Mouse (Mus musculus) ovary, adult 18-20 months (tissue): Measurements from ENCODE around the gene Grin2d.
A peak's percentile ranks its signal among the peaks of the same experiment; 100 is the strongest.

Source experiments
- DNase-seq: peaks from one replicate; pipeline ENCODE4 v3.0.0; 2022; ENCODE audit warnings: low spot score, mixed read lengths

The Grin2d gene

DNA sequence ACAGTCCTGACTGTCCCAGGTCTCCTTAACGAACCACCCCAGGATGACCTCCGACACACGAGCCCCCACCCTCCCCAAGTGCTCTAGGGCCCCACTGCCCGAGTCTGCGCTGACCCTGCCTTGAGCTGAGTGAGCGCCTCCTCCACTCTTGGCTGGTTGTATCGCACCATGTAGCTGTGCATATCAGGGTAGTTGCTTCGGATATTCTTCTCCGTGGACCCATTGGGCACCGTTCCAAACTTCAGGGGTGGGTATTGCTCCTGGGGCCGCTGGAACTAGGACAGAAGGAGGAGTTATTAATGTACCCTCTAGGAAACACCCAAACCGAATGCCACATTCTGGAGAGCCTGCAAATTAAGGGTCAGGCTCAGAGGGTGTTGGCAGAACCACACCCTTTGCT lies 25.1 kb downstream of the Grin2d start:
- no peak for DNase-seq

DNA sequence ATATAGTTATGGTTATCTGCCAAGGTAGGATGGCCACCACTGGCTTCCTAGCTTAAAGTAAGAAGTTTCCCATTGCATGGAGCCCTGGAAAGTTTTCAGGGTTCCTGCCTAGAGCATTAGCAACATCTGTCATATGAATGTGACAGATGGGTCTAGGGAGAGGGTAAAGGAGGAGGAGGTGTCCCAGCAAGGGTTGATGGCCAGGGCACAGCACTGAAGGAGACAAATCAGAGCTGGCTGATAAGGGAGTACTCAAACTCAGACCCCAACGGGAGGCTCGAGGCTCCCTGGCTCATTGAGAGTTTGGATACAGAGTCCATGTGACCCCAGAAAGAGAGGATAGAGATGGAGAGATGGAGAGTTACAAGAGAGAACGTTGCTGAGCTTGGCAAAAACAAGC lies 27.5 kb downstream of the Grin2d start:
- DNase-seq = no peak

DNA sequence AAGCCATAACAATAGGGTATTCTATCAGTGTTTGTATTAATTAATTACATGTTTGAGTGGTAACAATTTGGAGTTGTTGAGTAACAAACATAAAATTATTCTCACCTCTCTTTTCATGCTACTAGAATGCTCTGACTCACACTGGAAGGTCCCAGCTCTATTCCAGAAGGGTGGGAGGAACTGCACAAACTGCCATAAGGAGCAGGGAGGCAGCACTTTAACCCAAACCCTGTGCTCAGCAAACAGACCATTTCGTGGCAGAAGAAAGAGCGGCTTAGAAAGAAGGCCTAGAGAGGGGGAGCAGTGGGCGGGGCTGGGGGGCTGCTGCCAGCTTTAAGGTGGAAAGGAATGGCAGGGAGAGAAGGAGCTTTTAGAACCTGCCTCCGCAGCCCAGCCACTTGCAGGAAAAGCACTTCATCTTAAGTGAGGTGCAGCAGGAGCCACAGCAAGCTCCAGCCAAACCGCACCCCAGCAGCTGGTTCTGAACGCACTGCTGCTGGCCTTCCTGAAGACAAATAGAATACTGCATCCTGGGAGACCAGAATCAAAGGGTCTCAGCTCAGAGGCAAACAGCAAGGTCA lies 29.6 kb downstream of the Grin2d start:
- no peak for DNase-seq

DNA sequence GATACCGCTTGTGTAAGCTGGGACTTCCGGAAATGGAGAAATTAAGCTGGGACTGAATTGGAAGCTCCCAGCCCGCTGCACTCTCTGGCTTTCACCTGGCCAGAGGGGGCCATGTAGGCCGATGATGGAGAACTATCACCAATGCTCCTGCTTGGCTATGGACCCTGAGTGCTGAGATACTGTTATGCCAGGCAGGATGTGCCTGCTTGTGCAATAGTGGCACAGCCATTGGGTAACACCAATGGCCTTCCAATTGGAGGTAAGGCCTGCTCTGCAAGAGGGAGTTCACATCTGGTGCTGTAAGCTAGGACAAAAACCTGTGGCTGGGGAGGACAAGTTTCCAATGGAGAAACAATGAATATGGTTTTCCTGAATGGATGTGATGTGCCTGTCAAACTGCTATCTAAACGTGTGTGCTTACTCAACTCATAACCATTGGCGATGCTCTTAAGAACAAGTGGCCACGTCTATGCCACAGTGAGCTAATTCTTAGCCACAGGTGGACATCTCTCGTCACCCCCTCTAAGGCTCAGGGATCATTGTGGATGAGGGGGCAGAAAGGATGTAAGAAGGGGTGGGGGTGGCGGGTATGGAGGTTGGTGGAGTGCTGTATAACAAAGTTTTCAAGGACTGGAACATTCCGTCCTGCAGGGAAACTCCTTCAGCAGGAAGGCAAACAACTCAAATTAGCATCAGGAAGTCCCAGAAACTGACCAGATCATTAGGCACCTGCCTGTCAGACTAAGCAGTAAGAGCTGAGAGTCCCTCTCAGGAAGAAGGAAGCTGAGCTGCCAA lies 35.0 kb downstream of the Grin2d start:
- no peak for DNase-seq

DNA sequence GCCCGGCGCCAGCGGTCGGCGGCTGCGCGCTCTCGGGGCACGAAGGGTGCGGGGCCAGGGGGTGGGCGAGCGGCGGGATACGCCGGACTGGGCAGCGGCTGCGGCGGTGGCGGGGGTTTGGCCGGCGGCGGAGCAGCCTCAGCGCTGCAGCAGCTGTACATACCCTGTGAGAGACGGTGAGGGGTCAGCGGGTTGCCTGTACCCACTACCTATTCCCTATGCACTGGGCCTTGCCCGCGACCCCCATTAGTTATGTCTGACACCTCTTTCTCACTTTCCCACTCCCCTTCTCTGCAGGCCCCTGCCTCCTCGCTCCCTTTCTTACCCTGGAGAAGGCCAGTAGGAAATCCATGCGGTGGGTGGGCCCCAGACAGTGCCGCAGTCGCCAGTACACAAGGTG lies 44.3 kb downstream of the Grin2d start:
- no peak for DNase-seq

DNA sequence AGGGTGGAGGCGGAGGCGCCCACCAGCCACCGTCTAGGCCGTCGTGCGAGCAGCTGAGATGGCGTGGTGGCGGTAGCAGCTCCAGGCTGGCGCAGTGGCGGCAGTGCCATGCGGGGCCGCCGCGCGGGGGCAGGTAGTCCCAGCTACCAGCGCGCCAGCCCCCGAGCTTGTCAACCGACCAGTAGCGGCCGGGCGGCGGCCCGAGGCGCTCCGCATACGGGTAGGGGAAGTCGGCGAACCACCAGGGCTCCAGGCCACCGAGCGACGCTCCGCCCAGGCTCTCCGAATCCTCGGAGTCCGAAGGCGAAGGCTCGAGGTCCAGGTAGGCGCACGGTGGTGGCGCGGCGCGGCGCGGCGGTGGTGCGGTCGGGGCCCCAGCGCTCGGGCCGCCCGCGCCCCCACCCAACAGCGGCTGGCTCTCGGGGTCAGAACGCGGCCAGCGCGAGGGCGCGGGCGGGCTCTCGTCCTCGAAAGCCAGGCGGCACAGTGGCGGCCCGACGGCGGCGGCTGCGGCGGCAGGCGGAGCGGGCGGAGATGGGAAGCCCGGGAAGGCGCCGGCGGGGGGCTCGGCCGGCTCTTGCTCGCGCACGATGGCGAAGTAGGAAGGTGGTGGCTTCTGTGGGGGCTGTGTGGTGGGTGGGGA lies 44.9 kb downstream of the Grin2d start:
- no peak for DNase-seq

DNA sequence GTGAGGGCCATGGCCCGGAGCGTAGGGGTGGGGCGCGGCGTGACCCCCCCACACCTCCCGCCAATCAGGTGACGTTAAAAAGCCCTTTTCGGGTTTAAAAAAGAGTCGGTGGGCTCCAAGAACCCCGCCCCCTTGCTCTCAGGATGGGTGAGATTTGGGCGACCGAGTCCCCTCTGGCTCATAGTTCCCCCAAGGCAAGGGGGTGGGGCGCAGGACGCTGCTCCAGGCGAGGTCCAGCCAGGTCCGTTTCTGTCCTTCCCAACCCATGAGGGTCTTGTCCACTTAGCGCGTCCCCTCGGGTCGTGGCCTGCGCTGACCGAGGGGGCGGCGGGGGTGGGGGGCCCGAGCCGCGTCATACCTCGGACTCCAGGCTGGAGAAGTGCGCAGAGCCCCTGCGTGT lies 45.8 kb downstream of the Grin2d start:
- DNase-seq = no peak

DNA sequence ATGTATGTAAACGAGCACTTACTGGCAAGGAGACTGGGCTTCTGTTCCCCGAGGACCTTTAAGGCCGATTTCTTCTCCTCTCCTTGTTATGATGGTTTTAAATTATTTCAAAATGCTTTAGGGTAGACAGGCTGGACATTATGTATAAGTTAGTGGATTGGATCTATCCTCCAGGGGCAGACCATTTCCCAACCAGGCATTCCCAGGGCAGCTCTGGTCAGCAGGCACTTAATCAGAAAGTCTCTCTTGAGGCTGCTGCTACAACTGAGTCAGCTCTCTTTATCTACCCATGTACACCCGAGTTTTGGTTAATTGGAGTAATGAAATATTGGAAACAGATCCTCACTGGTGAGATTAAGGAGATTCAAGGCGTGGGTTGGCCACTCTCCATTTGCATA lies 47.1 kb downstream of the Grin2d start:
- no peak for DNase-seq

DNA sequence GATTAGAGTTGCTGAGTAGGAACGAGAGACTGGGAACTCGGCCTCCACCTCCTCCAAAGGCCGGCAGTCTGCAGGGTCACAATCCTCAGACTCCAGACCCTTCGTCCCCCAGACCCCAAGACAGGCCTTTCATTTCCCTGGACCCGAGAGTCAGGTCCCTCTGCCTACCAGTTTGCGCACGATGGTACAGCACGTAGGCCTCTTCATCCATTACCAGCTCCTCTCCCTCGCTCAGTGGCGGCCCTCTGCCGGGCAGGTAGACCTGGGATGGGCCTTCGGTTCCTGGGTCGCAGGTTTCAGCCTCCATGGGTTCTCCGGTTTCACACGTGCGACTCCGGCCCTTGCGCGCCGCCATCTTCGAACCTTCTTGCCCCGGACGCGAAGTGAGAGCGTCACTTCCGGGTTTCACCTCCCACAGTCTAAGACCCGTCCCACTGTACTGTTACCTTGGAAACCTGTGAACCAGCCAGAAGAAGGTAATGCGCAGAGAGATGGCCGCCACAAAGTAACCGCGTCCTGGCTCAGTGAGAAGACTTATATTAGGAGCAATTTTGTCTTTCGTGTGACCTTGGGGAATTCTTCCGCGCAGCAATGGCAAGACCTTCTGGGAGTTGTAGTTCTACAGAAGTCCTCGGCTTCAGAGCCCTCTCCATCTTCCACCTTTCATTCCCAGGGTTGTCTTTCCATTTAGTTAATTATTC lies 47.6 kb downstream of the Grin2d start, which contains the start of gene Grwd1:
Gene Grwd1 (minus strand): TSS at position 518 of the 701 bp plus-strand sequence.
- DNase-seq = peak; percentile 75

DNA sequence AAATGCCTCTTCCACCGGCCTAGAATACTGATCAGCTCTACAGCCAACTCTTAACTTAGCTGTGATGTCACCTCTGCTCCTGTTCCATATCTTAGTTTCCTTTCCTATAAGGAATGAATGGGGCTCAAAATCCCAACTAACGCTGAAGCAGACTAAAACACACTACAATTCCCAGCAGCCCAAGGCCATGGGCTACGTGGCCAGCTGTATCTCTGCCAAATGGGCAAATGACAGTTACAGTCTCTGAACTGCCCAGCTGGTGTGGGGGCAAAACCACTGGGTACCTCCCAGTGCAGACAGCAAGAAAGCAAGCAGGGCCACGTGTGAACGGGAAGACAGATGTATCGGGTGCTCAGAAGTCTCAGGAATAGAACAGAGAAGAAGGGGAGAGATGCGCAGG lies 51.5 kb downstream of the Grin2d start:
- DNase-seq = no peak

DNA sequence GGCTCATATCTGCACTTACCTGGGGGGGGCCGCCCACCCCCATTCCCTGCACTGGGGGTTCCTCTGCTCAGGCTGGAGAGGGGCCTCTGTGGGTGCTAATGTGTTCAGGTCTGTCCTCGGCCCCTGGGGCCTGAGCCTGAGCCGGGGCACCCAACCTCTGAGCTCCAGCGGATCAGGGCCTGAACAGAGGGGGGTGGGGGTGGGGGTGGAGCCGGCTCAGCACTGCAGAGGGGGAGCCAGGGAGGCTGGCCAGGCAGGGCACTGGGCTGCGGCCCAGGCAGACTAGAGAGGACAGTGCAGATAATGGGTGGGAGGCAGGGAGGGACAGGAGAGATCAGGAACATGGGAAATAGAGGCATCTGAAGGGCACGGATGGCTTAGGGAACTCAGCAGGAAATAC lies 53.6 kb downstream of the Grin2d start, which contains the start of gene Kcnj14:
Gene Kcnj14 (minus strand): TSS at position 185 of the 400 bp plus-strand sequence.
- DNase-seq = no peak

DNA sequence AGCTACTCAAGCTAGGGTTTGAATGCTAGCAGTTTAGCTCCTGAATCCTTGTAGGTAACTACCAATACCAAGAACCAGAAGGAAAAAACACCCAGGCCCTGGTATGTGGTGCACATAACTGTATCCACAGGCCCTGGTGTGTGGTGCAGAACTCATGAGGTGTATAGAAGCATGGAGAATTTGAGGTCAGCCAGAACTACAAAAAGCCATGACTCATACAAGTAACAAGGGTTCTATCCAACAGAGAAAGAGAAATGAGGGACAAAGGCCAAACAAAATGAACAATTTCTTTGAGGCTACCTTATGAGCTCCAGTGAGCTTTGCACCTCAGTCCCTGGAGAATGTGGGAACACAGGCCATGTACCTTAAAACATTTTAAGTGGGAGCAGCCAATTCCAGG lies 57.3 kb downstream of the Grin2d start:
- no peak for DNase-seq

DNA sequence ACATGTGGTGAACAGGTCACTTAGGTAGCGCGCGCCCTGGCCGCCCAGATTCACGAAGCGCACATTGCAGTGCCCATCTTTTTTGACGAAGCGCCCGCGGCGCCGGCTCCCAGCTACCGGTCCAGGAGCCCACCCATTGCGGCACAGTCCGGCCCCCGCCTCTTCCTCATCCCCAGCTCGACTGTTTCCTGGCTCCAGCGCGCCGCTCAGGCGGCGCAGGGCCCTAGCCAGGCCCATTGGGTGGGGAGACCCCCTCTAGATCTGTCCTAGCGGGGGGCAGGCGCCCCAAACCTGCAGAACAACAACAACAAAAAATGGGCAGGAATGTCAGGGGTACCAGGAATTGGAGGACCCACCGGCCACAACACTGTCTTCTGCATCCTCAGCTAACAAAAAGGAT lies 58.3 kb downstream of the Grin2d start:
- DNase-seq = no peak

DNA sequence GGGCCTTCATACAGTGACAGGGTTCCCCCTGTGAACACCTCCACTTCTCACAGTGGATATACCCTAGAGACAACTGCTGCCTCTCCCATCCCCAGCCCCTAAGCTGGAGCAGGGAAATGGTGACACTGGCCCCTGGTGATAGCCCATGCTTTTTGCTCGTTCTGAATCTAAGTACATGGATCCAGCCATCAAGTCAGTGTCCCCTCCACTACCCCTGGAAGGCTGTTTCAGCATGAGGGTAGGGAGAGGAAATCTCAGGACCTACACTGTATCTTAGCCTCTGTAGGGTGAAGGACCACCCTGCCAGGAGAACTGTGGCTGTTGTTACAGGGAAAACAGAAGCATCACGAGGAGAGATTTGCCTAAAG lies 62.2 kb downstream of the Grin2d start:
- DNase-seq = no peak

DNA sequence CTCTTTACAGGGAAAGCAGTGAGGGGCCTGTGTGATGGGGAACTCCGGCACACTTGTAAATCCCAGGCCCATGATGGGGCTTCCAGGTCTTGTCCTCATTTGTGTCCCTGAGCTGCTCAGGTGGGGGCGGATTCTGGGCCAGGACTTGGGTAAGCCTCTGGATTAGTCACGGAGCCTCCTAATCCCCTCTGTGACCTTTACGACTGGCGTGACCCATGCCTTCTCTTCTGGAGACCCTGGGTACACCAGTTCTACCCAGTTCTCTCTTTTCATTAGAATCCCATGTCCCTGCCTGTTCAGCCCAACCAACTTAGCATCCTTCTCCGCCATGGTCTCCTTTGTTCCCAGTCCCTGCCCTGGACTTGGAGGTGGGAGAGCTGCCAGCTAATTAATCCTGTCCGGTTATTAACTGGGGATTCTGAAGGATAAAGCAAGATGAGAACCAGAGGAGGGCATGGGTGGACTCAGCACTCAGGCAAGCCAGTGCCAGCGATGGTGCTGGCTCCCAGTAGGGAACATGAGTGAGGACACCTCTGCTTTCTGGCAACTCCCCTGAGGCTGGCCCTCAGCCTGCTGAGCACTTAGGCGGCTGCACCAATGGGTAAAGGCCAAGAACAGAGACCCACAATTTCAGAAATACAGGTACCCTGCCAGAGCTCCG lies 62.7 kb downstream of the Grin2d start:
- no peak for DNase-seq

DNA sequence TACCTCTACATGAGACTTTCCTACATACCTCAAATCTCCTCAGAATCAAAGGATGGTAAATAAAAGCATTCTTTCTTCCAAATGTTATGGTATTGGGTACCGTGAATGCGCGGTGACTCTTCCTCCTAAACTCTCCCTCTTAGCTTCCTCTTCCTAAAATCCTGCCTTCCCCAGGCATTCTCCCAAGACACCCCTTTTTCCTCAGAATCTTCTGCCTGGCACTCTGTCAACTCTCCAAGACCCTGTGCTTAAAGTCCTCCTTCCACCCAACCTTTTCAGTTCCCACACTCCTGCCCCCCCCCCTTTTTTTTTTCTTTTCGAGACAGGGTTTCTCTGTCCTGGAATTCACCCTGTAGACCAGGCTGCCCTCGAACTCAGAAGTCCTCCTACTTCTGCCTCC lies 63.3 kb downstream of the Grin2d start:
- DNase-seq = no peak

DNA sequence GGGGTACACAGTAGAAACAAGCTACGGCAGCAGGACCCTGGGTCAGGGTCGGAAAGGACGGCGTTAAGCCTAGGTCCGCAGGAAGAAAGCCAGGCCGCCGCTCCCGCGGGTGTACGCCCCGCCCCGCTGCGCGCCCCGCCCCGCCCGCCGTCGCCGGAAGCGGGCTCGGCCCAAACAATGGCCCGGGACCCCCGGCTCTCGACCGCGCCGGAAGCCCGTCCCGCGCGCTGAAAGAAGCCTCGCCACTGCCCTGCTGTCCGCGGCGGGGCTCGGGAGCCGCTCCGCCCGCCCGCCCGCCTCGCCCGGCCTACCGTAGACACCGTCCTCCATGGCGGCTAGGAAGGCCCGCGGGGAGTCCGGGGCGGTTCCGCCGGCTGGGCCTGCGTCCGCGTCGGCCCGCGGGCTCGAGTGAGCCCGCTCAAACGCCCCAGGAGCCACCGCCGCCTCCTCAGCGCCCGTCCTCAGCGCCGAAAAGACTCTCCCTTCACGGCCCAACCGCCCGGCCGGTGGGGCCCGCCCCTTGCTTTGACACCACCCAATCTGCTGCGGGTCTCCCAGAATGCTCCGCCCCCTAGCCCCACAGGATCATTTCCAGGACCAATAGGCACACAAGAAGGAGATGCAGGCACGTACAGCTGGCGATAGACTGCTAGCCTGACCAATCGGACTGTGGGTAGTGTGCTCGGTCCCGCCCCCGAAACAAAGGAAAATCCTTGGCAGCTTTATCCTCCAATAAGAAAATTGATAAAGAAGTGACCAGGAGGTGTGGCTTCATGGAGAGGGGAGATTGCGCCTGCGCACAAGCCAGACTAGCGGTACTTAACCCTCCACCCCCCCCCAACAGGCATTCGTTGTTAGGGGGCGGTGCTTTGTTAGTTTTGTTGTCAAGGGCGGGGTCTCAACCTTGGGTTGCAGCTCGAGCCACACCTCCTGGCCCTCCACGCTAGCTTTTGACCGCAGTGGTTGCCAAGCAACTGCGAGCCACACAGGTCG lies 64.1 kb downstream of the Grin2d start, which contains the start of gene Cyth2:
Gene Cyth2 (minus strand): TSS at position 795 of the 993 bp plus-strand sequence.
- peak; percentile 99 for DNase-seq

DNA sequence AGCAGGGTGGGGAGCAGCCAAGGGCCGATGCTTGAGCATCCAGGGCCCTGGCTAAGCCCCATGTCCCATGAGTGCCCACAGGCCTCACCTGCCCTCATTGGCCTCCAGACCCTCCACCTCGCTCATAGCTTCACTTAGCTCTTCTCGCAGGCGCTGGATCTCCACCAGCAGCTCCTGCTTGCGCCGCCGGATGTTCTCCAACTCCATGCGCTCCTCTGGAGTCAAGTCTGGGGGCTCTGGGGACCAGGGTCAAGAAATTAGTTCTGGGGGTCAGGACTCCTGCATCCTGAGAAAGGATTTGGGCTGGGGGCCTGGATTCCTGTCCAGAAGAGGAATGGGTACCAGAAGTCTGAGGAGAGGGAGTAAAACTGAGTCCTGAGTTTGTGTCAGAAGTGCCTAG lies 65.3 kb downstream of the Grin2d start:
- no peak for DNase-seq

DNA sequence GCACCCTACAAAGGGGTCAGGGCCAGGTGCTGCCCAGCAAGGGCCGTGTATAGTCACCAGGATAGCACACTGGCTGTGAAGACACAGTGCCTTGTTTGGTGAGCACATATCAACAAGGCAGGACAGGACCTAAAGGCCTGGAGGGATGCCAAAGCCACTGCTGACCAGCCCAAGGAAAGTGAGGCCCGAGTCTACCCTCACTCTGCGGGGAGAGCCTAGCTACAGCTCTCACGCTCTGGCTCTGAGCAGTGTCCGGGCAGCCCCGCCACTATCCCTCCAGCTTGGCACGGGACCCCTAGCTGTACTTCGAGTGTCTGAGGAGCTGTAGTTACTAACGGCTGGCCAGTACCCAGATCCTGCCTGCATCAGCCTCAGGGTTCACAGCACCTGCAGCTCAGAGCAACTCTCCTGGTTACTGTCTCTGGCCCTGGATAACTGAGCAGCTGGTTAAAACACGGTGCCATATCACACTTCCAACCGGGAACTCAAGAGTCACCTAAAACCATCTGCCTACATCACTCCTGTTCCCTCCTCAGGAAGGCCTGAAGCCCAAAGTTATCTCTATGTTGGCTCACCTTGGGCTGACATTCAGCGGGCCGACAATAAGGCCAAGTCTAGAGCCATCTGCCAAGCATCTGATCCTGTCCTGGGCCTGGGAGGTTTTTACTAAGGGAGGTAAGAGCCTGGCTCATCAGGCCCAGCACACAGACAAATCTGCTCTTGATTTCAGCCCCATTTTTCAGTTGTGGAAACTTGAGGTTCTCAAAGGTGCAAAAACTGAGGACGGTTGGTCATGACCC lies 68.7 kb downstream of the Grin2d start:
- DNase-seq = no peak

DNA sequence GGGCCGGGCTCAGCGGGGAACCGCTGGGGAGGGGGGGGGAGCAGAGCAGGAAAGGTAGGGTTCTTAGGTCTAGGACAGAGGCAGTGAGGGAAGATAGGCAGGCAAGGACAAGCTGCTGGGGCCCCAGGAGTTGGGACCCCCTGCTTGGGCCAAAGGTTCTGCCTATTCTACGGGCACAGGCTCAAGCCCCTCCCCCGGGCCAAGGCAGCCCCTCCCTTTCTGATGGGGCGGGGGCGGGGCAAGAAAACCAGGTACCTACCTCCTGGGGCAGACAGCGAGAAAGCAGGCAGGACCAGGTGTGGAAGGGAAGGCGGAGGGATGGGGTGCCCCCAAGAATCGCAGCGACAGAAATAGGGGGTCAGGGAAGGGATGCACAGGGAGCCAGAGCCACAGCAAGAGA lies 69.7 kb downstream of the Grin2d start:
- DNase-seq = no peak
